Mouse (Mus musculus) cerebellum, adult 18-20 months (tissue): ENCODE data around the gene Iqcn.

Experiments used
- DNase-seq, 2 experiments: peaks; one replicate each; pipeline ENCODE4 v3.0.0; 2021

Gene Iqcn

DNA sequence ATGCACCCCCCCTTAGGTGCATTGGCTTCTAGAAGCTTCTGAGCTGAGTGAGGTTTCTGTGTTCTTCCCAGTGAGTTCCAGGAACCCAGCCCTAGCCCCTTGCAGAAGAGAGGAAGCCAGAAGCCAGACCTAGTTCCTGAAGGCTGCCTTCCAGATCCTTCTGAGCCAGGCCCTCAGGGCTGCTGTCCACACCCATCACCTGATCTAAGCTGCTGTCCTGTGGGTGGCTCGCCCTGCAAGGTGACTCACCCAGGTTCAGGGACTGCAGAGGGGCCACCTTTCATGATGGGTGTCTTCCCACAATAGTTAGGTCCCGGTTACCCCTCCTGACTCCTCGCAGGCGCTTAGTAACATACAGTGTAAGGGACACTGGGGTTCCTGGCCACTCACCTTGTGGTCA, 23.9 kb upstream of the Iqcn start:
- no peak for DNase-seq

DNA sequence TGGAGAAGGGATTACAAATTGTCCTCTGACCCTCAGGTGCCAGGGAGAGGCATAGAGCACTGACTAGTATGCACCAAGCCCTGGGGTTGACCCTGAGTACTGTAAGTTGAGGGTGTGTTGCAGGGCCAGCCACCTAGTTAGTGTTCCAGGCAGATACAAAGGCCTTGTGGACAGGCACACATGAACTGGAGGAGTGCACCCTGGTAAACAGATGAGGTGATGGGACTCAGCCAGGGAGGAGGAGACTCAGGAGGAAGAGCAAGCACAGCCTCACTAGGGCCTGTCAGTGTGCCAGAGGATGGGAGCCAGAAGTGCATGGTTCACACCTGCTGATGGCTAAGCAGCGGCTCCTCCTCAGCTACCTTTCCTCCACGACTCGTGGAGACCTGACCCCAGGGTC, 23.2 kb upstream of the Iqcn start:
- no peak for DNase-seq

DNA sequence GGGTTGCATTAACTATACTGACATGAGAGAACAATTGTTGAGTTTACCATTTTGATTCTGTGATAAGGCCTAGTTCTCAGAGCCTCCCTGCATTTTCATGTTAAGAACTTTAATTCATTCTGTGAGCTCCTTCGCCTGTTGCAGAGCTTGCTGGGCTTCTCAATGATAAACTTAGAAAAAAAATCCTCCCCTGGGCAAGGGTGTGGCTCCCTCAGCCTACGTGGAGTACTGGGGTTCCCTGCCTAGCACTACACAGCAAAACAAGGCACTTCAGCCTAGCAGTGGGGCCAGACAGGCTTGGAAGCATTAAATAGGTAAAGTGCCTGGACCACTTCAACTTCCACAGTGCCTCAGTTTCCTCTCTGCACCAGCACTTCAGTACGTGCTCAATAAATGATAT, 21.8 kb upstream of the Iqcn start:
- DNase-seq = no peak

DNA sequence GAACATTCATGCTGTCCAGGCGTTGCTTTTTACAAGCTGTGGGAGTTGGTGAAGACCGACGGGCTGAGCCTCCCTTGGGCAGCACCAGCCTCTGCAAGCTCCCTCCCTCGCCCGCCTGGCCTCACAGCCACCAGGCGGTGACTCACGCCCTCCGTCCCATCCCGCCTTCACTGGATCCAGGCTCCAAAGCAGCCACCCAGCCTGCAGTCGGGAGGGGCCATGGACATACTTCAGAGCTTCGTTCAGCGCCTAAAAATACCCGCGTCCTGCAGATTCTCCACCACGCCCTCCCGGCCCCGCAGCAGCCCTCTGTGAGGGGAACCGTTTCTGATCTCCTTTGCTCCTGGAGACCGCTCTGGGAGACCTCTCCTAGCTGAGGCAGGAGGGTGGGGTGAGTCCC, 21.1 kb upstream of the Iqcn start:
- no peak for DNase-seq

DNA sequence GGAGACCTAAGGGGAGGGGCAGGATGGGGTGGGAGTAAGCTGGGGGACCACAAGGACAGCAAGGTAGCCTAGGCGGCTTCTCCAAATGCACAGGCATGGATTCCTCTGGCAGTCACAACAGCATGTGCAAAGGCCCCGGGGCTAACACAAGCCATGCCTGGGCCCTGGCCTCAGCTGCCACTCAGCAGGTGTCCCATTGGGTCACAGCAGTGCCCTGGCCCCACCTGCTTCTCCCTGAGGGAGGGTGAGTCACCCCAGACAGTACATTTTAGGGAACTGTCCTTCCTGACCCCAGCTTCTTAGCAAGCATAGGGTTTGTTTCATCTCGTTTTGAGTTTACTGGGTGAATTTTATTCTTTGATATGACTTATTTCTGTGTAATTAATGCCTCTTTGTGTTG, 20.6 kb upstream of the Iqcn start:
- no peak for DNase-seq

DNA sequence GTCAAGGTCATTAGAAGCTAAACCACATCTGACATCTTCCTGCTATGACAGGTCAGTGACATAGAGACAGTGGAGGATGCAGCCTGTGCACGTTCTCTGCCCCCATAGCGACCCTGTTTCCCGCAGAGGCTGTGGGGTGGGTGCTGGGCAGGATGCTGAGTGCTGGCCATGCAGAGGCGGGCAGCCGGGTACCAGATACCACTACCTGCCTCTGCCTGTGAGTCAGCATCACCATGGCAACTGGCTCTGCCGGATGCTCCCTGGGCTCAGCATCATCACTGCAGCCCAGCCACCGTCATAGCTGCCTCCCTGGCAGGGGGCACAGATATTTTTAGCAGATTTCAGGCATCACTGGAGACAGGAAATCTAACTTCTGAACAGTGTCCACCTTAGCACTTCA, 19.0 kb upstream of the Iqcn start:
- DNase-seq = no peak

DNA sequence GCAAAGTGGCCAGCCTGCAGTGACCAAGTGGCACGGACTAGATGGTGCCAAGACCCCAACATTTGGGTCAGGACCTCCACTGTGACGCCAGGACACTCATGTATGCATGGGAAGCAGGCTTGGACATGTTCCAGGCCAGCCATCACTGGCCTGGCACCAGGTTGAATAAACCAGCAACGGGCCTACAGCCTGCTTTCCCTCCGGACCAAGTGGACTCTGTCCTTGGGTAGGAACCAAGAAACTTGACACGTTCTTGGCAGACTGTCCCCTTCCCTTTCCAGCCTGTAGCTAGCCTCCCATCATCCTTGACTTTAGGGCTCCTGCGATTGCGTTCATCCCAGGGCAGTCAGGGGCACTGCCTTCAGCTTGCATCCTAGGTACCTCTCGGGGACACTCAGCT, 15.7 kb upstream of the Iqcn start:
- DNase-seq = no peak

DNA sequence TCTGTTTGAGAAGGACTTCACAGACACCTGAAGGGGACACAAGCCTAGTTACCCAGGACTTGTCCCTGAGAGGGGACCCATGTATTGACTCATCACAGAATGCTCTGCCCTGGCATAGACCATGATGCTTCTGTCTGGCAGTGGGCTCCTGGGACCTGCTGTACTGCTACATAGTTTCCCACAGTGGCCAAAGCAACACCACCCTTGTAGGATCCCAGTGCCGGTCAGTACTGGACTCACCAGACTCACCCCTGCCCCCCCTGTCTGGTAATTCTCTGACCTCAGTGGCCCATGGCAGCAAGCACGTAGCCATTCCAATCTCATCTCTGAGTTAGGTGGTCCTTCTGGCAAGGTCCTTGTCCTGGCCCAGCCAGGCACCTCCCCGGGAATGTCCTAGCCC, 15.1 kb upstream of the Iqcn start:
- DNase-seq = no peak

DNA sequence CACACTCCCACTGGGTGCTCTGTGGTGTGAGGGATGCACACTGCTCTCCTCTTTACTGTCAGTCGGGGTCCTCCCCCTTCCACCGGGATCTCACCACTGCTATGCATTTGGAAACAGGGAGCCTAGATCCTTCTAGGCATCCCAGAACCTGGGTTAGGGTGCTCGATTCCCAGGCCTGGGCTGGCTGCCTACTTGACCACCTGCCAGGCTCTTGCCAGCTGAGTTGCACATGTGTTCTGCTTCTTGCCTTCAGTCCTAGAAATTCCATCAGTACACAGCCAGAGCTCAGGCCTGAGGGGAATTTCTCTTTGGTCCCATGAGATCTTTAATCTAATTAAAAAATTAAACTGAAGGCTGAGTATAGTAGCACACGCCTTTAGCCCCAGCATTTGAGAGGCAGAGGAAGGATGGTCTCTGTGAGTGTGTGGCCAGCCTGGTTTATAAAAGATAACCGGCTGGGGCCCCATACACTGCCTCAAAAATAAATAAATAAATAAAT, 13.3 kb upstream of the Iqcn start:
- DNase-seq = no peak

DNA sequence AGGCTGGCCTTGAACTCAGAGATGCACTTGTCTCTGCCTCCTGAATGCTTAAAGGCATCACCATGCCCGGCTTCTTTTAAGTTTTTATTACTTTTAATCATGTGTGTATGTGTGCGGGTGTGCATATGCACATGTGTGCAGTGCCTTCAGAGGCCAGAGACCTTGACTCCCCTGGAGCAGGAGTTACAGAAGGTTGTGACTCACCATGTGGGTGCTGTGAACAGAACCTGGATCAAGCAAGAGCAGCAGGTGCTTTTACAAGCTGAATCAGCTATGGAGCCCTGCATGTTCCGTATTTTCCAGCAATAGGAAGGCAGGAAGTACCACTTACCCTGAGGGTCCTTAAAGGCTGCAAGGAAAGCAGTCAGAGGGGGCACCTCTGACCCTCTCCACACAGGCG, 12.0 kb upstream of the Iqcn start:
- DNase-seq = no peak

DNA sequence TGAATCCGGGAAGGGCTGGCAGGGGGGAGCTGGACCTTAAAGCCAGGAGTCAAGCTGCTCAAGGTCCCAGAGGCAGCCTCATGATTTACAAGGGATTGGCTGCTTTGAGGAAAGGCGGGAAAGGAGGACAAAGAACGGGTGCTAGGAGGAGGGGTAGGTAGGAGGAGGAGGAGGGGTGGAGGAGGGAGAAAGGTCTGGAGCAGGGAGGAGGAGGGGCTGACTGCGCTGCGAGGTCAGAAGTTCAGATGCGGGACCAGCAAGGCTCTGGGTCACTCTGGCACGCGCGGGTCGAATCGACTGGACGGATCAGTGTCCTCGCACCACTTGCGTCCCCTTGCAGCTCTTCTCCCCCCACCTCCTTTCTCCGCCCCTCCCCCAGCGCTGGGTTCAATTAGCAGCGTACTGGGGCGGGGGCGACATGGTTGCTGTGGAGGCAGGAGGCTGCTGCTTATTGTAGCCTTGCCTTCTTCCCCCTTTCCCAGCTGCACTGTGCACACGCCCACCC, 11.5 kb upstream of the Iqcn start:
- DNase-seq = no peak

DNA sequence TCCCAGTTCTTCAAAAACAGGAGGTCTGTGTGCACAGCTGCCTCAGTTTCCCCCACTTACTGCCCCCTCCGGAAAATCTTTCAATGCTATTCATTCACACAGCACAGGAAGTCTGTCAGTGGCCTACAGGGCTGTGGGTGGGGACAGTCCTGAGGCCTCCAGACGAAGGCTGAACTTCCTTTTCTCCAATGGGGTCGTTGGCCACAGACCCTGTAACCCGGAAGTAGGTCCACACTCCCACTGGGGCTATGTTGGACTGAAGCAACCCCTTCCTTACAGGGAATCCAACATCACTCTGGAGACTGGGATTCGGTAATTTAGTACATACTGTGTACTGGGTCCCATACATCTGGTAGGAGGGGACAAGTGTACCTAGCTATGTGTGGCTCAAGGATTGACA, 9.6 kb upstream of the Iqcn start:
- no peak for DNase-seq

DNA sequence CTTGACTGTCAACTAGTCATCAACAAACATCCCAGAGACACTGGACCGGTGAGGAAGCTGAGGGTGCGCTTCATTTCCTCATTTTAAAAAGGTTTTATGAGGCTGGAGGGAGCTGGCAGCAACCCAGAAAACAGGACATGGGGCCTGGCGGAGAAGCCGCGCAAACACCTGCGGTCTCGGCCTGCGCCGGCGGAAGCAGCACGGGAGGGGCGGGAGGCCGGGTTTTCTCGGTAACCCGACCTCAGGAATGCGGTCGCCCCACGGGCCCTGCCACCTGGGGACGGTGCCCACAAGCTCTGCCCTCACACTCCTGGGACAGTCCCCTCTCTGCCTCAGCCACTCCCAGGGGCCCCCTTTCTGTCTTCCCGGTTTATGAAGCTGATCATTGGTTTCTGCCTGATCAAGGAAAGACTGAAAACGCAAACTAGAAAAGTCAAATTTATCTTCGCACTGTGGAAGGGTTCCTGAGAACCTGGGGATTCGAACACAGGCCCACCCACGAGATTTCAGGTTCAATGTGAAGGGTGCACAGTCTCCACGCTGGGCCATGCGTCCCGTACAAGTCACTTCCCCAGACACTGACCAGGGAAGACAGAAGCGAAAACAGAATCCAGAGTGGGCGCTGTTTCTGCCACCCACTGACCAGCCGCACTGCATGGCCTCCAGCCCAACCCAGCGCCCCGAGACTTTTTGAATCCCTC, 7.8 kb upstream of the Iqcn start:
- DNase-seq = peak; percentile 56 to 68

DNA sequence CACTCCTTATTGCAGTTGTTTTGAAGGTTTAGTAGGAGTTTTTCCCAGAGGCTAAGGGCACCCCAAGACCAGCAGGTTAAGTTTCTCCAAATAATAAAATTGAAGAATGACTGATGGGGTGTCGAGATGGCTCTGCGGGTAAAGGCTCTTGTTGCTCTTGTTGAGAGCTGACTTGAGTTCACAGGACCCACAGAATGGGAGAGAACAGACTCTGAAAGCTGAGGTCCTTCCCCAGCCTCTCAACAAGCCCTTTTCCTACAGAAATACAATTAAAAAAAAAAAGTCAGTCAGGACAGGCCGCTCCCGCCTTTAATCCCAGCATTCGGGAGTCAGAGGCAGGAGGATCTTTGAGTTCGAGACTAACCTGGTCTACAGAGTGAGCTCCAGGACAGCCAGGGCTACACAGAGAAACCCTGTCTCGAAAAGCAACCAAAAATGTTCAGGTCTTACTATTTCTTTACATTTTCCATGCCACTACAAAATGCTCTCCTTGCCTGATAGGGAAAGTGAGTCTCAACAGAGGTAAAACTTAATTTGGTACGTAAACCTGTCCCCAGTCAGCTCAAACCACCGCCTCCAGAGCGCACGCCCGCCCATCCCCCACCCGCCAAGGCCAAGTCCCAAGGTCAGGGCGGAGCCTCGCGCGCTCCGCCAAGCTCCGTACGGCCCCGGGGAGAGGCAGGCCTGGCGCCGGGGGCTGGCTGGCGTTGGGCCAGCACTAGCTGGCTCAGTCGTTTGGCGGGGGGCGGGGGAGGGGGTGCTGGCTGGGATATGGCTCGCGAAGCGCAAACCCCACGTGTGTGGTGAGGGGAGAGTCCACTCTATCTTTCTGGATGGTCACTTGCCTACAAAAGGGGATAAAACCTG, 7.0 kb upstream of the Iqcn start:
- DNase-seq = peak; percentile 60 to 74

DNA sequence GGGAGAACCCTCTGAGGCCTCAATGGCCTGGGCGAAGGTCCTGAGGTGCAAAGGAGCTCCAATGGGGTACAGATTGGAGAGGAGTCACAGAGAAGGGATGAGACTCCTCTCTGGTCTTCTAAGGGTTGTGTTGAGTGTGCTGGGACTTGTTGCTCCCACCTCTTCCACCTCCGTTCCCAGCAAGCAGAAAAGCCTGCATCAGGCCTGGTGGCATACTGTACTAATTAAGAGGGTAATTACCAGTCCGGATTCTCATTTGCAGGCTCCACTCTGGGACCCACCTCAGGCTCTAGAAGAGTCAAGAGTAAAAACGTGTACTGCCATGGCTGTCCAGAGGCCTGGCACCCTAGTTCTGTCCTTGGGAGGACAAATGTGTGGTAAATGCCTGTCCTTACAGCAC, 6.3 kb upstream of the Iqcn start:
- DNase-seq = no peak

DNA sequence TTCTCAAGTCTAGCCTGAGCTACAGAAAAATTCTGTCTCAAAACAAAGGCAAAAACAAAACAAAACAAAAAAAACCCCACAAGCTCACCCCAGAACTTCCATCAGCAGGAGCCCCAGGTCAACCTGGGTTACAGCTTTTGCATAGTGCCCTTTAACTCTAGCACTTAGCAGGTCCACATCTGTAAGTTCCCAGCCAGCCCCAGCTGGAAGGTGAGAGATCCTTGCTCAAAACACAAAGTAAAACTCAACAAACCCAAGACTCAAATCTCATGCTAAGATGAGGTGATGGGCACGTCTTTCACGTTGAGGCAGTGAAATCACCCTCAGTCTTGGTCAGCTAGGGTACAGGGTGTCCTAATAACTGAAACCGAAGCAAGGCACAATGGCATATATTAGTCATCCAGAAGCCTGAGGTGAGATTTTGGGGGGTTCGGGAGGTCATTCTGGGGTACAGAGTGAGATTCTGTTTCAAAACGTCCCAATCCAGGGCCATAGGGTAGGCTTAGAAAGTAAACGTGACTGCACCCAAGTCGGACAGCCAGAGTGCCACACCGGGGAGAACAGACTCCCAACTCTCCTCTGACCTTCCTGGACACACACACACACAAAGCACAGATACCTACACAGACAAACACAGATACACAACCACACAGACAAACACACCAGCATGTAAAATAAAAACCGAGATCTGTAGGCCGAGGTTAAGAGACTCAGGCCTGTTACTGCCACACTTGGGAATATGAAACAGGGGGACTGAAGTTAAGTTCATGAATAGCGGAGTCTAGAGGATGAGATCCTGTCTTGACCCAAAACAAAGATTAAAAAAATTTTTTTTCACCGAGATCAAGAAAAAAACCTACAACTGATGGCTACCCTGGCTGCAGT, 5.6 kb upstream of the Iqcn start:
- peak in 1 of 2 experiments; percentile 27 for DNase-seq

DNA sequence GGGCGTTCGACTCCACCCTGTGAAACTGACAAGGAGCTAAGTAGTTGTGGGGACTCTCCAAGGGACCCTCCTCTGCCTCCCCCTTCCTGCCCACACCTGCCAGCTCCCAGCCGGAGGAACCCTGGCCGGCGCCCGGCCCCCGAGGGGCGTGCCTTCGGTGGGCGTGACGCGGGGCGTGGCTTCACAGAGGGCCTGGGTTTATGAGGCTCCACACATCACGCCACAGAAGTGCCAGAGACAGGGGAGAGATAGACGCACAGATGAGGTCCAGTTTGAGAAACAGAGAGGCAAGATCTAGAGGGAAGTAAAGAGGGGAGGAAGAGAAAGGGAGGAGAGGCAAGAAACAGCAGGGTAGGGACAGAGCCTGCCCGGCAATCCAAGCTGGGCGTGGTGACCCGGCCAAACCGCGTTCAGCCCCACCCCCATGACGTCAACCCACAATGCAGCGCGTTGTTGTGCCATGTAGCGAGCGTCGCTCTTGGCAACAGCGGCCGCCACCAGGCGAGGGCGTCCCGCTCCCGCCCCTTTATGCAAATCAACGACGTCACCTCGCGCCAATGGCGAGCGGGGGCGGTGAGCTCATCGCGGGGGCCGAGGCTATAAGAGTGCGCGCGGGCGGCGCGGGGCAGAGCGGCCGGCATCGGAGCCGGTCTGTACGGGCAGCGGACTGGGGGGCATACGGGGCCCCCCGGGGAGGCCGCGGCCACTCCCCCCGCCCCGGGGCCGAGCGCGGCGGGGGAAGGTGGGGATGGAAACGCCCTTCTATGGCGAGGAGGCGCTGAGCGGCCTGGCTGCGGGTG, 4.7 kb upstream of the Iqcn start, which contains the start of gene Jund:
Jund (plus strand) TSS at position 640 of the 800 bp plus-strand sequence.
- DNase-seq = peak; percentile 99

DNA sequence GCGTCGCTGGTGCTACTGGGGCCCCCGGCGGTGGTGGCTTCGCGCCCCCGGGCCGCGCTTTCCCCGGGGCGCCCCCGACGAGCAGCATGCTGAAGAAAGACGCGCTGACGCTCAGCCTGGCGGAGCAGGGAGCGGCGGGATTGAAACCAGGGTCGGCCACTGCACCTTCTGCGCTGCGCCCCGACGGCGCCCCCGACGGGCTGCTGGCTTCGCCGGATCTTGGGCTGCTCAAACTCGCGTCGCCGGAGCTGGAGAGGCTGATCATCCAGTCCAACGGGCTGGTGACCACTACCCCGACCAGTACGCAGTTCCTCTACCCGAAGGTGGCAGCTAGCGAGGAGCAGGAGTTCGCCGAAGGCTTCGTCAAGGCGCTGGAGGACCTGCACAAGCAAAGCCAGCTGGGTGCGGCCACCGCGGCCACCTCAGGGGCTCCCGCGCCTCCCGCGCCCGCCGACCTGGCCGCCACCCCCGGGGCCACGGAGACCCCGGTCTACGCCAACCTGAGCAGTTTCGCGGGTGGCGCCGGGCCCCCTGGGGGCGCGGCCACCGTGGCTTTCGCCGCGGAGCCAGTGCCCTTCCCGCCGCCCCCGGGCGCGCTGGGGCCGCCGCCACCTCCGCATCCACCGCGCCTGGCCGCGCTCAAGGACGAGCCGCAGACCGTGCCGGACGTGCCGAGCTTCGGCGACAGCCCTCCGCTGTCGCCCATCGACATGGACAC, 4.0 kb upstream of the Iqcn start:
- peak in 1 of 2 experiments; percentile 54 for DNase-seq

DNA sequence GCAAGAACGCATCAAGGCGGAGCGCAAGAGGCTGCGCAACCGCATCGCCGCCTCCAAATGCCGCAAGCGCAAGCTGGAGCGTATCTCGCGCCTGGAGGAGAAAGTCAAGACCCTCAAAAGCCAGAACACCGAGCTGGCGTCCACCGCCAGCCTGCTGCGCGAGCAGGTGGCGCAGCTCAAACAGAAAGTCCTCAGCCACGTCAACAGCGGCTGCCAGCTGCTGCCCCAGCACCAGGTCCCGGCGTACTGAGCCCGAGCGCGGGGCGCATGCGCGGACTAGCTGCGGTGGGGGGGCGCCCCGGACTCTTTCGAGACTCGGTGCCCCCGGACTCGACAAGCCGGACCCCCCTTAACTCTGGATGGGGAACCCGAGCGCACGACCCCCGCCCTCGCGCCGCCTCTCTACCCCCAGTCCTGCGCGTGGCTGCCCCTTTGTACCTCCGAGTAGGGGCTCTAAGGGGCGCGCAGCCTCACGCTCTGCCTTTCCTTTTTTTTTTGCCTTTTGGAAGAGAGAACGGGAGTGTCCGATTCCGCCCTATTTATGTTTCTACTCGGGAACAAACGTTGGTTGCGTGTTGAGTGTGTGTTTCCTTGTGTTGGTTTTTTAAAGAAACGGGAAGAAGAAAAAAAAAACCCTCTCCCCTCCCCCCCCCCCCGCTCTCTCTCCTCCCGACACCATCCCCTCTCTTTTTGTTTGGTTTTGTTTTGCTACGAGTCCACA, 3.3 kb upstream of the Iqcn start:
- peak; percentile 77 to 89 for DNase-seq

DNA sequence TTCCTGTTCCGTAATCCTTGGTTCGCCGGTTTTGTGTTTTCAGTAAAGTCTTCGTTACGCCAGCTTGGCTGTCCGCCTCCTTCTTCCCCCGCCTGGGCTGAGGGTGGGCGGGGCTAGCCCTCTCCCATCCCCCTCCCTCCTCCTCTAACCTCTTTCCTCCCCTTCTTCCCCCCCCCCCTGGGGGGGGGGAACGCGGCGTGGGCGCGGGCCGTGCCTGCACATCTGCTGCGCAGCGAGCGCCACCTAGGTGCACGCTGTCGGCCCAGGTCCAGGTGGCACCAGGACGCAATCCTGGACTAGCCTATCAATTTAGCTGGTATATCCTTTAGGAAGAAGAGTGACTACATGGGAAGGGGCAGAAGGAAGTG, 2.7 kb upstream of the Iqcn start:
- peak; percentile 86 to 89 for DNase-seq
